Mouse (Mus musculus): ENCODE data around the gene Elobl. TPM values are rescaled to one million over a fixed set of nuclear protein-coding genes. Genes with fewer than 3 reads are reported as not detected.

Elobl gene
- not detected in 2 replicates for polyA plus RNA-seq (2012; rRNA removed)

GRCm38 (mm10) chr11:88966881-88967361 is at the start of gene Elobl:
Gene Elobl, minus strand, starts transcription at chr11:88966931.

GRCm38 (mm10) chr11:88998974-88999722 is 32.4 kb upstream of the Elobl start, which contains the start of gene Trim25:
Gene Trim25, plus strand, starts transcription at chr11:88999376.

GRCm38 (mm10) chr11:88970202-88970732 is 3.5 kb upstream of the Elobl start, which contains the start of gene Coil:
Gene Coil, plus strand, starts transcription at chr11:88970252.

GRCm38 (mm10) chr11:88955217-88955969 is 11.3 kb downstream of the Elobl start, which contains the start of gene Scpep1:
Gene Scpep1, minus strand, starts transcription at chr11:88955465.

Other genes with a start within 250 kb of the Elobl start
- gene Msi2, start 248.4 kb downstream of the Elobl start, polyA plus RNA-seq (2012; rRNA removed): 8.1 and 8.5 TPM in 2 replicates
- gene Akap1, start 102.3 kb downstream of the Elobl start, polyA plus RNA-seq (2012; rRNA removed): 19.4 and 21.3 TPM in 2 replicates
- 20.8 and 22.0 TPM in 2 replicates for gene Scpep1, start 11.5 kb downstream of the Elobl start, polyA plus RNA-seq (2012; rRNA removed)
- 3.0 and 3.4 TPM in 2 replicates for gene Coil, start 3.3 kb upstream of the Elobl start, polyA plus RNA-seq (2012; rRNA removed)
- gene Trim25, start 32.4 kb upstream of the Elobl start, polyA plus RNA-seq (2012; rRNA removed): 16.8 and 17.2 TPM in 2 replicates
- 0.74 and 0.77 TPM in 2 replicates for gene Dgke, start 99.9 kb upstream of the Elobl start, polyA plus RNA-seq (2012; rRNA removed)
- 0.08 and 0.13 TPM in 2 replicates for gene Gm525, start 106.9 kb upstream of the Elobl start, polyA plus RNA-seq (2012; rRNA removed)

Measured in liver, embryonic 18 days (tissue).